Mouse (Mus musculus): ENCODE measurements at regions not wholly inside any gene's neighbourhood (a gene's known extent, or its start where the extent isn't known, plus 50 kb on each side); places are given as distances from the start of the nearest gene placed in this dataset.
A peak's percentile ranks its signal among the peaks of the same experiment; 100 is the strongest.
"Not testable (repeated sequence)": the region's sequence is repeated elsewhere in the genome, so short reads cannot be mapped to it uniquely, and the experiment has no call there.

DNA sequence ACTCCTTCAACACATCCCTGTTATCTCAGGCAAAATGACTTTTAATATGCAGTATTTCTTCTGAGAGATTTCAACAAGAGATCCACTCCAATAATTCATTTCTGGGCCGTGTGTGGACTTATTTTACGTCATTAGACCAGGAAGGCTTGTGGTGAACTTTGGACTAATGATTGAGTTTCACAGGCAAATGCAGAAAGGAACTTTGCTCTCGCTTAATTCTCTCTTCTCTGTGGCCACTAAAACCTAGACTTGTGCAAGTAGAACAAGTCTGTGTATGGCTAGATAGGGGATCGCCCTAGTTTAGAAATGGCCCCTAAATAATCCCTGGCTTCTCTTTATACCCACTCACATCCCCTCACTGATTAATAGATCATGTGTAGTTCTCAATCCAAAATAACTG, 50.6 kb upstream of the Ppp1r12a start:
- DNase-seq (ENCODE audit: low read depth, low spot score), result no peak

DNA sequence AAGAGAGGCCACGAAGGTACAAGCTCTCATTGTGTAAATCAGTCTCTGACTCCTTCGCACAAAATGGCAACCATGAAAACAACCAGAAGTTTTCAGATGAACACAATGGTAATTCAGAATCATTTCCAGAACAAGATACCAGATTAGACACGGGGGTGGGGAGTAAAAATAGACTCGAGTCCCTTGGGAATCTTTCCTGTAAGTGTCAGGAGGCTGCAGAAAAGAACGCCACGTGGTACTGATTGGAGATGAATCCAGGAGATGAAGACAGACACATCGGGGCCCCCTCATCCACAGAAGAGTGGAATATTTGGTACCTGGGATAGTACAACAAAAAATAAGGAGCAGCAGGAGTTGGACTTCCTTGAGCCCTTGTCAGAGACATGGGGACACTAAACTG, 51.1 kb upstream of the Ppp1r12a start:
- DNase-seq (ENCODE audit: low read depth, low spot score), result no peak

DNA sequence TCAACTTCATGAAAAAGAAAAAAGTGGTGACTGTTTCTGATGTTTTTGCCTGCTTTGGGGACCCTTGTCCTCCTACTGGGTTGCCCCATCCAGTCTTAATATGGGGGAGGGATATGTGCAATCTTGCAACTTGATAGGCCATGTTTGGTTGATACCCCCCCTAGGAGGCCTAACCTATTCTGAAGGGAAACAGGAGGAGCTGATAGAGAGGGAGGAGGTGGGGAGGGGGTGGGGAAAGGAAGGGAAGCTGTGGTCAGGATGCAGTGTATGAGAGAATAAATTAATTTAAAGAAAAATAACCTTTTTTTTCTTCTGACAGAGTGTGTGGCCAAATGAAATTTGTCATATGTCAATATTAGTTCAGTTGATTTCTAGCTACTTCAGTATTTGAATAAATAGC, 51.8 kb upstream of the Ppp1r12a start:
- no peak for DNase-seq (ENCODE audit: low read depth, low spot score)

DNA sequence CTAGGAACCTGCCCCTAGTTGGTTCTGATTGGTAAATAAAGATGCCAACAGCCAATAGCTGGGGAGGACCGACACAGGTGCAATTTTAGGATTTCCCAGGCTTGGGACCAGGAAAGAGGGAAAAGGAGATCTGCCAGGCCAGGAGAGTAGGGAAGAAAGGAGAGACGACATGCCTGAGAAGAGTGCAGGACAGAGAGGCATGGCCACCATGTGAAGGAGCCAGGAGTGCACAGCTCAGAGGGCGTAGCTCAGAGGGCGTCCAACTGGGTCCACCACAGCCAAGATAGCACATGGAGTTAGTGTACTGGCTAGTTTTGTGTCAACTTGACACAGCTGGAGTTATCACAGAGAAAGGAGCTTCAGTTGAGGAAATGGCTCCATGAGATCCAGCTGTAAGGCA, 53.5 kb upstream of the Ppp1r12a start:
- DNase-seq (ENCODE audit: low read depth, low spot score), result not testable (repeated sequence)

DNA sequence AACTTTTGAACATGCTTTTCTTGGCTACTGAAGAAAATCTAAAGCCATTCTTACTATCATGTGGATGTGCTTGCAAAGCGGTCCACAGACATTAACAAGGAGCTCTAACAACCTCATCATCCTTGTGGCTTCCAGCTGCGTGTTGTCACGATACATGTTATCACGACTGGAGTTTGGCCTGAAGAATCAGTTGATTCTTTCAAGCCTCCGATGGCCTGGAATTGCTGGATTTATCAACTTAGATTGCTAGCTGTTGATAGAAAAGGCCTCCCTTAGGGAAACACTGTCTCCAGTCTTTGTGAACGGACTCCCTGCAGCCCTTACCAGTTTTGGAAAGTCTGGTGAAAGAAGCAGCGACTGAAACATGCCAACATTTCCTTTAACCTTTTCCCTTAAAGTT, 60.5 kb upstream of the Ppp1r12a start:
- DNase-seq (ENCODE audit: low read depth, low spot score), result no peak

DNA sequence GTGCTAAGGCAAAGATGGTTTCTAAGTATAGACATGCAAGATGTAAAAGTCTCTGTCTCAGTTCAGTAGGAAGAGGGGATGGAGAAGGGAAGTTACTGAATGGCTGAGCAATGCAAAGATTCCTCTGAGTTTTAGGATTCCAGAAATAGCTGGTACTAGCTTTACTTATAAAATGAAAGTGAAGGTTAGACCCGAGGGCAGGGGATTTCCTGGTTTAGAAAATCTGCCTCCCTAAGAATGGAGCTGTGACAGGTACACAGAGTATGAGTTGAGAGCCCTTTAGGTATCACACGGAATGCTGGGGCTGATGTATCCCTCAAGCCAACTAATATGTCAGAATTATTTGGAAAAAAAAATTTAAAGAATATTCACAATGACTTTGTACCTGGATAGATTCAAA, 69.0 kb upstream of the Ppp1r12a start:
- DNase-seq (ENCODE audit: low read depth, low spot score), result no peak

DNA sequence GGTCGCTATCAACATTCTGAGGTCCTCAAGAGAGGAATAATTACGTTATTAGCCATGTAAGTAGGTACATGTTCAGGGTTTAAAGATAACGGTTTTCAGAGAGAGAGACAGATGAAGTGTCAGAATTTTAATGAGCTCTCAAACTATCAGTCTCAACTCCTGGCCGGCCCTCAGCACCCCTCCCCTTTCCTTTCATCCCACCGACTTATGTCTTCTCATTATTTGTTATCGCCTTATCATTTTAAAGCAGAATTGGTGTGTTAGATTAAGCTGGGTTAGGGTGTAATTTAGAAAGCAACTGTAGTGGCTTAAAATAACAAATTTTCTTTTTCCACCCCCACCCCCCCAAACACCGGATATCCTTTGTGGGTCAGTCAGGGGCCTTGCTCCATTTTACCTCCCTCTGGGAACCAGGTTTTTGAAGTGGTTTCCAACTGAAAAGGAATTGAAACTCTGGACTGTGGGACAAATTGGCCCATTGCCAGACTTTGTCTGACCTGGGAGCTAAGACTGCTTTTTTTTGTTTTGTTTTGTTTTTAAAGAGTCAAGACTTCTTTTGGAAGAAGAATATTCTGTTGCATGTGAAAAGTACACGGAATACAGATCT, 72.5 kb upstream of the Ppp1r12a start:
- DNase-seq (ENCODE audit: low read depth, low spot score), result peak; percentile 13

DNA sequence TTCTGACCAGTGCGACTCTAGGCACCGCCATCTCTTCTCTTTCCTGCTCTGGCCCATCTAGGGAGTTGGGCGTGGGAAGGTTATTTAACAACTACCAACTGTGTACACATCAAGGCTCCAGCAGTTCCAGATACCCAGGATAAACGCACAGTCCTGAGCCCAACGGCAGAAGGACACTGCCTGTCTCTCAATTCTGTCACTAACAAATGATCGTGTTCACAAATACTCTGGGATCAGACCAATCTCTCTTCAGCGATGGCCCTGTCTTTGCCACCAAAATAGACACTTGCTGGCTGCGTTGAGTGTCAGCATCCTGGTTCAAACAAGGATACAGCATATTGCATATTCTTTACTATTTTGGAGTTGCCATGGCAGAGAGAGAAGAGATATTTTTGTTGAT, 73.1 kb upstream of the Ppp1r12a start:
- no peak for DNase-seq (ENCODE audit: low read depth, low spot score)

DNA sequence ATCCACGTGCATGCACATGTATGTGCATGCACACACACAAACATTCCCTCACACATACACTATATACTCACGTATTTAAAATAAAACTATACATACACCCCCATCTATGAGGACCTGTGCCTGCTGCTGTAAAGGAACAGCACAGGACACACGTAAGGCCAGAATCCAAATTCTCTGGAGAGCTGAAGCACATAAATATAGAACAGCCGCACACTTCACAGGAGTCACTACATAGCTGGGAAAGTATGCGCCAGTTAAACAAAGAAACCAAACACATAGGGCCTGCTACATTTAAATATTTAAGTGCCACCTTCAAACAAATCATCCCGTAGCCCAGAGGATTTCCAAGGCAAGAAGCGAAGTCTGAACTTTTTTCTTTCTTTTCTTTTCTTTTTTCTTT, 73.8 kb upstream of the Ppp1r12a start:
- no peak for DNase-seq (ENCODE audit: low read depth, low spot score)

DNA sequence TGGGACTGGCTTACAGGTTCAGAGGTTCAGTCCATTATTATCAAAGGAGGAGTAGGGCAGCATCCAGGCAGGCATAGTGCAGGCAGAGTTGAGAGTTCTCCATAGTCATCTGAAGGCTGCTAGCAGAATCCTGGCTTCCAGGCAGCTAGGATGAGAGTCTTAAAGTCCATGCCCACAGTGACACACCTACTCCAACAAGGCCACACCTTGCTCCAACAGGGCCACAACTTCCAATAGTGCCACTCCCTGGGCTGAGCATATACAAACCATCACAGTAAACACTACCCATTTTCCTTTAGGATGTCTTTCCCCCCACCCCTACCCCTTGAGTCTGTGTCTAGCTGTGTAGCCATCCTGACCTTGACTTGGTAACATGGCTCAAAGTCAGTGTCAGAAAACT, 78.8 kb upstream of the Ppp1r12a start:
- DNase-seq (ENCODE audit: low read depth, low spot score), result no peak

DNA sequence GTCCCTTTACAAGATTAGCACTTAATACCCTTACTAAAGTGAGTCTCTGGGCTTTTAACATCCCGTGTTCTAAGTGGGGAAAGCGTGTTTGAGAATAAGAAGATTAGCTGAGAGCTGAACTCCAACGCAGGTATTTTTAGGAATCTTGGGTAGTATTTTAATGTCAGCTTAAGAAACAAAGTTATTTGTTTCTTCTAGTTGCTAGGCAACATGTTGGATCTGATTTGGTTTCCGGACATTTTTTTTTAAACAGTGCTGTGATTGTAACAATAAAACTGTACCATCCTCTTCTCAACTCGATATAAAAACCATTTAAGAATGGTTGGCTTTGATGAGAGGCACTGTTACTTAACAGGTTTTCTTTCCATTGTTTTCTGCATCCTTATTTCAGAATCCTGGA, 86.8 kb upstream of the Ppp1r12a start:
- no peak for DNase-seq (ENCODE audit: low read depth, low spot score)

DNA sequence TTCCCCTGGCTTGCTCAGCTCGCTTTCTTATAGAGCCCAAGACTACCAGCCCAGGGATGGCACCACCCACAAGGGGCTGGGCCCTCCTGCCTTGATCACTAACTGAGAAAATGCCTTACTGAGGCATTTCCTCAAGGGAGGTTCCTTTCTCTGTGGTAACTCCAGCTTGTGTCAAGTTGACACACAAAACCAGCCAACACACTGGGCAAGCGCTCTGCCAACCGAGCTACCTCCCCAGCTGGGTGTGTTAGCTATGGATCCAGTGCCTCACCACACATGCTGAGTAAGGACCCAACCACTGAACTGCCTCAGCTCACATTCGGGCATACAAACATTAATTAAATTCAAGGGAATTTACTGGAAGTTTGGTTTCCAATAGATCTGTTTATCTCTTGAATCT, 88.2 kb upstream of the Ppp1r12a start:
- DNase-seq (ENCODE audit: low read depth, low spot score), result no peak

DNA sequence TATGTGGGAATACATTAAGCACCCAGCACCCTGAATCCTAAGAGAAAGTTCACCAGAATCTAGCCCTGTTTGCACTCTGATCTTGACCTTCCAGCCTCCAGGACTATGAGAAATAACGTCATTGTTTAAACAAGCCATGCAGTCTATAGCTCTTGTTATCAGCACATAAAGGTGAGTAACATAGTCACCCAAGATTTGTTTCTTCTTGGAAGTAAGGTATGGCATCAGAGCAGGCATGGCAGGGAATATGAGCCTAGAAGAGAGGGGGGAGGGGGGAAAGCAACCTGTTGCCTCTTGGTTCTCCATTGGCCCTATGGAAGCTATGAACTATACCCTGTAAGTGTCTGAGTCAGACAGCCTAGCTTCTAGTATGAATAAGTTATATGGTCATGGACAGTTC, 89.8 kb upstream of the Ppp1r12a start:
- DNase-seq (ENCODE audit: low read depth, low spot score), result no peak

DNA sequence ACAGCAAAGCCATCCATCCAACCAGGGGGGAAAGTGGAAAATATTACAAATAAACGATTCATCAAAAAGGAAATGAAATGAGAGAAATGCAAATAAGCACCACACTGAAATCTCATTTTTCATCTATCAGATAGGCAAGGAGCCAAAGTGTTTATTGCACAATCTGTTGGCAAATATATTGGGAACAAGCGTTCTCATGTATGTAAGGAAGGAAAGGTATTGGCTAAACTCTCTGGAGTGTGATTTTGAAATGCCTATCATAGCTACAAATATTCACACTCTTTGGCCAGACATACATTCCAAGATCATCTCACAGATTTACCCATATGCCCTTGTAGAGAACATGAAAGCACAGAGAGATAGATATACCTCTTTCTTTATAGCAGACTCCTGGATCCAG, 90.6 kb upstream of the Ppp1r12a start:
- no peak for DNase-seq (ENCODE audit: low read depth, low spot score)

DNA sequence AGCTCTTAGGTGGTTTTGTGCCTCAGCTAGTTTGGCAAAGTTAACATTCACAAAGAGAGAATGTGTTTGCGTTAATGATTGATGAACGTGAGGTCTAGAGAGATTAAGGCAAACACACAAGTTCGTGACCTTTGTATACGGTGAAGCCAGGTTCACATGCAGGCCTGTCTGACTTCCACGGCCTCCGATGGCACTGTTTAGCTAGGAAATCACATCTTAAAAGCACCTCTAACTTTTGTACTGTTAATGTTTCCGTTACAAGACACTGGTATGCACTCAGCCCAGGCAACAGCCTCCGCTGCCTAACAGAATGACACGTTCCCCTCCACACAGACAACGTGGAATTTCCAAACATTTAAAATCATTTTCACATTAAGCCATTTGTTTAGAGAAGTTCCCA, 94.3 kb upstream of the Ppp1r12a start:
- no peak for DNase-seq (ENCODE audit: low read depth, low spot score)

DNA sequence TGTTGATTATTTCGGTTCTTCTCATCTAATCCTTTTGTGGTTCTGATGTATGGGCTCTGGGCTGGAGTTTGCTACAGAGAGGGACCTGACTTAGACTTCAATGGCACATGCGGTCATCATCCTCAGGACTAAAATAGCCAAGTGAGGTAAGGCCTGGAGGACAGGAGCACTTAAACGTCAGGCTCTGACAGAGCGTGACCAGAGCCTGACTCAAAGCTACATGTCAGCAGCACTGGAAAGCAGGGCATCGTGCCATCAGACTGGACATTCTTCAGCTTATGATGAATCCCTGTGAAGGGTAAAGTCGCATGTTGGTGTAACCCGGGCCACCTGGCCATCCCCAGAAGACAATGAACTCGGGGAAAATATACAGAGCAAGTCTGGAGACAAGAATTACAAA, 95.8 kb upstream of the Ppp1r12a start:
- peak; percentile 12 for DNase-seq (ENCODE audit: low read depth, low spot score)

DNA sequence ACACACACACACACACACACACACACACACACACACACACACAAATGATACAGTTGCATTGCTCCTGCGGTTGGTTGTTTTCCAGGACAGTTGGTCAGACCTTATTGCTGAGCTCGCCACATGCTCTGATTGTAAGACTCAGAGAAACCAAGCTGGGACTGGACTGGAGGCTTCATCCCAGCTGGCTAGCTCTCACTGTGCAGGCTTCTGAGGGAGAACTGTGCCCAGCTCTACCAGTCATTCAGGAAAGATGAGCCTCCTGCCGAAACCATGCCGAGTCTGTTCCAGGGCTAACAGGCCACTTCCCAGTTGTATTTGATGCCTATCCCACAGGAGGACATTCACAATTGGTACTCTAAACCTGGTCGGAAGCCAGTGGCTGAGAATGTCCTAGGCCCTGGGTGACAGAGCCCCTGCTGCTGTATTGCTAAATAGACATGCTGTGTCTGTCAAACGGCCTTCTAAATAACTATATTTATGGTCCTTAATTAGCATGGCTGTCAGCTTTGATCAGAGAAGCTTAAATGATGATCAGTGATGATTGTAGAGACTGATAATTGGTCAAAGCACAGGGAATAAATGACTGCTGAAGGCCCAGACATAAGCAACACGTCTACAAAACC, 100.1 kb upstream of the Ppp1r12a start:
- no peak for DNase-seq (ENCODE audit: low read depth, low spot score)

DNA sequence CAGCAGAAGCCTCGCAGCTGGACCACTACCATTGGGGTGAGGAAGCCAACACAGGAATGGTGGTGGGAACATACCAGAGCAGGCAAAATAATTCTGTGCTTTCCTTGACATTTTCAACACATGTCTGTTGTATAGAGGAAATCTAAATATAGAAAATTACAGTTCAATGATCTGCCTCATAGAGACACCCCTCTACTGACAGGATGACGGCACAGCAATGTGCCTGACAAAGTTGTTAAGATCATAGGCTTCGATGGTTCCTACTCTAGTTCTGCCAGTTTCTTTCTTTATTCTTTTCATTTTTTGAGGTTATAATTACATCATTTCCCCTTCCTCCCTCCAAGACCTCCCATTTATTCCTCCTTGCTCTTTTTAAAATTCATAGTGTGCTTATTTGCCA, 101.4 kb upstream of the Ppp1r12a start:
- no peak for DNase-seq (ENCODE audit: low read depth, low spot score)

DNA sequence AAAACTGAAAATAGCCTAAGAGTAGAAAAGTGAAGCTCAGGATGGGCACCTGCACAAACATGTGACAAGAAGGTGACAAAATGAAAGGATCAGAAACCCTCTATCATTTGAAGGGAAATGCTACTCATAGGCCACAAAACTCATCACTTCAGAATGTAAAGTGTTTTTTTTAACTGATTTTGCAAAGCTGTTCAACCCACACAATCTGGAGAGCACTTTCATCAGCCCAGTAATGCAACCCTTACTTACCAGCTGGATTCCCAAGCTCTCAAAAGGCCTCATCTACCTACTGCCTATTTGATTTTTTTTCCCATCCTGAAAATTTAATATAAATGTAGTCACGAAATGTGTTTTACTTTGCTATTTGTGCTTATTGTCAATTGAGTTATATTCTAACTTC, 110.4 kb upstream of the Ppp1r12a start:
- DNase-seq (ENCODE audit: low read depth, low spot score), result no peak

DNA sequence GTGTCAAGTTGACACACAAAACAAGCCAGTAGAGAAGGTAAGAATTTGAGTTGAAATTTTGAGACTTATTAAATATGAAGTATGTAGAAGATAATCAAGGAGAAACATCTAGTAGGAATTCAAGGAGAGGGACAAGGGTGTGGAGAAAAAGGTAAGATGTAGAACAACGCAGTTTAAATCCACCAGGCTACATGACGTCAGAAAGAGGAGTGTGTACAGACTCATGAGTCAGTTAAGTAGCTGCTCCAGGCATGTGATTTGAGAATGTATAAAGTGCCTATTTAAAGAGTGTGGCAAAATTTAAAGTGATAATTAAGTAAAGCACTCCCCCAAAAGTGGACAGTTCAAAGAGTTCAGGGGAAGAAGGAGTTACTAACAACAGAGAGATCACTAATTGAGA, 113.6 kb upstream of the Ppp1r12a start:
- no peak for DNase-seq (ENCODE audit: low read depth, low spot score)

DNA sequence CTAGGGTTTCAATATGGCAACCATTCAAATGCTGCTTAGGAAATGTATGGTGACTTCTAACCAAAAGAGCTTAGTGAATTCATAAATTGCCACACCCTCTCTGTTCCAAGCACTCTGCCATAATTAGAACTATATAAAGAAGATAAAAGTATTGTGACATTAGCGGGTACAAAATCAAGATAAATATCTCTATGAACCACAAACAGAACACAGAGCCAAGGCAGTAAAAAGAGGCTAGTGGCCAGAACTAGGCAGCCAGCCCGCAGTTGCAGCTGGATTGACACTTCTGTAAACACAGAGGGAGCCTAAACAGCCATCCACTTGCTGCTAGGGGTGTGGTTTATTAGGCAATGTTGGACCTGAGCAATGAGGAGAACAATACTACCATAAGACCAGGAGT, 118.5 kb upstream of the Ppp1r12a start:
- DNase-seq (ENCODE audit: low read depth, low spot score), result peak; percentile 73

DNA sequence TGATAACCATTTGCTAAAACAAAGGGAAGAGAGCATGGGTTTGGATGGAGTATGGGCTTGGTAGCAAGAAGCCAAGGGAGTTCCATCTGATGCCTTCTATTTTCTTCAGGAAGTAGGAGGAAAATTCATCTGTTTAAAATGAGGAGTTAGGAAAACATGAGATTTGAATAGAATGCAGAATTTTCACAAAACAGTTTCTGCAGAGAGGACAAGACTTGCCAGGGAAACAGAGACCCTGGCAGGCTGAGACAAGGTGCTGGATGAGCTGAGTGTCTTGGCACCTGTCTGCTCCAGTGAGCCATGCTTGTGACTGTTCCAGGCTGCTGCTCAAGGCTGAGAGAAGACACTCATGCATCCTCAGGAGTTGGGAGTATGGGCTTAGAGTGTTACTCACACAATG, 122.0 kb upstream of the Ppp1r12a start:
- no peak for DNase-seq (ENCODE audit: low read depth, low spot score)

DNA sequence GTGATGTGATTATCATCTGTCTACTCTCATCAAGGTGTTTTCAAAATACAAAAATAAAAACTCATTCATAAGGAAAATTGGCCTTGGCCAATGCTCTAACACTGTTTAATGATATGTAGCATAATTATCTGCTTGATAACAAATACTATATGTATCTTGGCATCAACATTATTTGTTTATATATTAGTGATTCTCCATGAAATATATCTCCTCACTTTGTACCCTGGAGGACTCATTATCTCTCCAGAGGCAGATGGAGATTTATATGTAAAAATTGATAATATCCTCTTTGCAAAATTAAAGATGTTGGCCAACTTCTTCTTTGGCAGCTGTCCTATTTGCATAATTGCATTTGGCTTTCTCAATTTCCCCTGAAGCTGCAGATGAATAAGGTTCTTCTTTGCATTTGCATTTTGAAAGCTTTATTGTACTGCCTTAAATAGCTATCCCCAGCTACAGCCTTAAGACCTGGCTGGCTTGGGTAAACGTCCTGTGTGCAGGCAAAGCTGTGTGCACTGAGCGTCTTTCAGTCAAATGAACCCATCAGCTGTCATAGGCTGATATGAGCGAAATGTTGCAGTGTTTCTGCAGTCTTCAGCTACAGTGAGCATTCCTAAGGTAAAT, 124.7 kb upstream of the Otogl start:
- DNase-seq (ENCODE audit: low read depth, low spot score), result no peak

DNA sequence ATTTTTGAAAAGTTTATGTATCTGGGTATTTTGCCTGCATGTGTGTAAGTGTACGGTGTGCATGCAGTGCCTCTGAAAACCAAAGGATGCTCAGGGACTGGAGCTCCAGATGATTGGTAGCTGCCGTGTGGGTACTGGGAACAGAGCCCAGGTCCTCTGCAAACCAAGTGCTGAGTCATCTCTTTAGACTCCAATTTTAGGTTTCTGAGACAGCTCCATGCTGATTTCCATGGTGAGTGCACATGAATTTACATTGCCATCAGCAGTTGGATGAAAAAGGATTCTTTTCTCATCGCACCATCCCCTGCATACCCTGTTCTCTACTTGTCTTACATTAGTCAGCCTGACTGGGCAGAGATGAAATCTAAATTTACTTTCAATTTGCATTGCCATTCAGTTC, 122.1 kb upstream of the Otogl start:
- peak; percentile 70 for DNase-seq (ENCODE audit: low read depth, low spot score)

All from 3T3-L1 (cell line).